Mouse (Mus musculus) midbrain, embryonic 11.5 days (tissue): ENCODE measurements around the gene Tspyl4. TPM values are rescaled to one million over a fixed set of nuclear protein-coding genes. Genes with fewer than 3 reads are reported as not detected.
"Not testable (repeated sequence)": the region's sequence is repeated elsewhere in the genome, so short reads cannot be mapped to it uniquely, and the experiment has no call there.

Experiments
- ATAC-seq: fragments of 200-750 bp; cut with Nextera tagmentation; 2 replicates; pipeline ENCODE4 v1.8.0; 2017; ENCODE audit warnings: moderate TSS enrichment, moderate library complexity; ENCODE audit not compliant: low FRiP score
- DNase-seq: peaks from one replicate; pipeline ENCODE4 v3.0.0; 2015; ENCODE audit warnings: low spot score; ENCODE audit errors: missing footprints
- H3K27ac ChIP-seq: fragments of 300-500 bp; sonication (generic); 2 replicates; pipeline ENCODE4 v1.5.1; 2014; ENCODE audit warnings: low read depth, low read length
- H3K27me3 ChIP-seq: fragments of 300-500 bp; sonication (generic); 2 replicates; pipeline ENCODE4 v1.6.1; 2014; ENCODE audit warnings: mild to moderate bottlenecking, low read length, moderate library complexity, mixed read lengths; ENCODE audit not compliant: control insufficient read depth, insufficient read depth
- H3K36me3 ChIP-seq: fragments of 300-500 bp; sonication (generic); 2 replicates; pipeline ENCODE4 v1.6.1; 2014; ENCODE audit warnings: mild to moderate bottlenecking, low read length, moderate library complexity, mixed read lengths; ENCODE audit not compliant: control insufficient read depth, insufficient read depth
- H3K4me1 ChIP-seq: fragments of 300-500 bp; sonication (generic); 2 replicates; pipeline ENCODE4 v1.6.1; 2014; ENCODE audit warnings: low read length; ENCODE audit not compliant: control insufficient read depth, insufficient read depth
- H3K4me2 ChIP-seq: fragments of 300-500 bp; sonication (generic); 2 replicates; pipeline ENCODE4 v1.6.1; 2014; ENCODE audit warnings: mild to moderate bottlenecking, moderate library complexity
- H3K4me3 ChIP-seq: fragments of 300-500 bp; sonication (generic); 2 replicates; pipeline ENCODE4 v1.5.1; 2014; ENCODE audit warnings: low read depth, low read length
- H3K9ac ChIP-seq: fragments of 300-500 bp; sonication (generic); 2 replicates; pipeline ENCODE4 v1.6.1; 2014; ENCODE audit warnings: low read length
- H3K9me3 ChIP-seq: fragments of 300-500 bp; sonication (generic); 2 replicates; pipeline ENCODE4 v1.6.1; 2016; ENCODE audit warnings: low read length; ENCODE audit not compliant: control insufficient read depth
- WGBS: fragments of 180-500 bp; shearing (Covaris S2); extraction: QIAGEN DNeasy Blood & Tissue Kit; methylation state at CpG from one replicate; pipeline ENCODE4 v1.1.7; 2014; 5-methylcytosine and 5-hydroxymethylcytosine counted together
- polyA plus RNA-seq: library from polyadenylated mRNA; unstranded; fragments of >200 nt; fragmentation: Nextera tagmentation; extraction: Ambion mirVana; gene quantifications from 2 replicates; pipeline ENCODE4 v1.2.1, GENCODE M21; 2014

The Tspyl4 gene
- 26.9 and 32.7 TPM in 2 replicates for polyA plus RNA-seq

DNA sequence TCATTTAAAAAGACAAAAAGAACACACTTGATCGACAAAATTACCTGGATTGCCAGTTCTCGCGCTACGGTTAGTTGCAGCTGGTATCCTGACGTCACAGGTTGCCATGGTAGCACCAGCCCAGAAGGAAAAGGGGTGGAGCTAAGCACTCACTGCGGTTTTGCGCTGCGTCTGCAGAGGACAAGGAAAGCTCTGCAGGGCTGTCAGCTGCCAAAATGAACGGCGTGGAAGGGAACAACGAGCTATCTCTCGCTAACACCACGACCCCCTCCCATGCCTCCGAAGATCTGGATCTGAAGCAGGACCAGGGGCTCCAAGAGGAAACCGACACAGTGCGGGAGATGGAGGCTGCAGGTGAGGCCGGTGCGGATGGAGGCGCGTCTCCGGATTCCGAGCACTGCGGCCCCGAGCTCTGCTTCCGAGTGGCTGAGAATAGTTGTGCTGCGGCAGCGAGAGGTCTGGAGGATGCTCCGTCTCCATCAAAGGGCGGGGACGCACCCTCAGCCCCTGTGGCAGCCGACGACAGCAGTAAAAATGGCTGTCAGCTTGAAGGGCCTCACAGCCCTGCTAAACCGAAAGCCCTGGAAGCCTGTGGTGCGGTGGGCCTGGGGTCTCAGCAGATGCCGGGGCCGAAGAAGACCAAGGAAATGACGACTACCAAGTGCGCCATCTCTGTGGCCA, at the start of gene Tspyl4:
Gene Tspyl4 (plus strand): TSS at position 144 of the 681 bp plus-strand sequence.
- no peaks in the 10 kb centered on the region for H3K27me3 ChIP-seq
- H3K27ac ChIP-seq = peak within 1 kb of the TSS; percentile 90
- peak within 1 kb of the TSS; percentile 72 for H3K4me3 ChIP-seq
- no peaks in the 10 kb centered on the region for H3K9me3 ChIP-seq
- peak within 1 kb of the TSS; percentile 85 for H3K9ac ChIP-seq
- DNase-seq = peak; percentile 98
- peak within 1 kb of the TSS; percentile 57 for H3K4me2 ChIP-seq
- H3K4me1 ChIP-seq = peaks cover 21% of the 10 kb centered on the region
- ATAC-seq = peak; percentile 98
- under 1% methylated on average over 38 of the region's 38 CpGs for WGBS
- H3K36me3 ChIP-seq = no peaks in the 10 kb centered on the region

- H3K36me3 ChIP-seq = no peaks in the 10 kb centered on the region
- 51% methylated on average over 3 of the region's 3 CpGs for WGBS
- H3K9ac ChIP-seq = no peak overlapping the region
- H3K4me1 ChIP-seq = peaks cover 5% of the 10 kb centered on the region; the same call in 1 of the 2 replicates
- no peak overlapping the region for H3K4me2 ChIP-seq
- DNase-seq (peak; percentile 84), ATAC-seq (no peak)
- no peak overlapping the region for H3K4me3 ChIP-seq
- H3K27ac ChIP-seq = no peak overlapping the region
- H3K27me3 ChIP-seq = no peaks in the 10 kb centered on the region
- H3K9me3 ChIP-seq = no peaks in the 10 kb centered on the region
Observed at GRCm38 (mm10) chr10:34247757-34248156, 49.5 kb upstream of the Tspyl4 start.

- no peak overlapping the region for H3K9ac ChIP-seq
- H3K9me3 ChIP-seq = no peaks in the 10 kb centered on the region
- H3K27me3 ChIP-seq = no peaks in the 10 kb centered on the region
- WGBS = 64% methylated on average over 2 of the region's 2 CpGs
- H3K4me2 ChIP-seq = no peak overlapping the region
- H3K27ac ChIP-seq = no peak overlapping the region
- ATAC-seq (no peak), DNase-seq (no peak)
- H3K4me3 ChIP-seq = no peak overlapping the region
- no peaks in the 10 kb centered on the region for H3K36me3 ChIP-seq
- peaks cover 5% of the 10 kb centered on the region; the same call in 1 of the 2 replicates for H3K4me1 ChIP-seq
Observed at GRCm38 (mm10) chr10:34249594-34249993, 47.6 kb upstream of the Tspyl4 start.

GRCm38 (mm10) chr10:34252833-34253232, 44.4 kb upstream of the Tspyl4 start:
- H3K4me1 ChIP-seq, H3K9ac ChIP-seq, H3K36me3 ChIP-seq, H3K27me3 ChIP-seq, H3K4me2 ChIP-seq, DNase-seq, H3K9me3 ChIP-seq, H3K27ac ChIP-seq, ATAC-seq, H3K4me3 ChIP-seq: not testable (repeated sequence)
- WGBS = 88% methylated on average over 9 of the region's 9 CpGs

- Histone ChIP-seq H3K4me2 (no peak overlapping the region), H3K4me3 (no peak overlapping the region), H3K36me3 (no peaks in the 10 kb centered on the region), H3K27me3 (no peaks in the 10 kb centered on the region), H3K9ac (no peak overlapping the region), H3K9me3 (no peaks in the 10 kb centered on the region), H3K27ac (no peak overlapping the region), H3K4me1 (no peaks in the 10 kb centered on the region)
- ATAC-seq (no peak), DNase-seq (no peak)
- WGBS = 86% methylated on average over 4 of the region's 4 CpGs
Observed at GRCm38 (mm10) chr10:34265106-34265505, 32.1 kb upstream of the Tspyl4 start.

GRCm38 (mm10) chr10:34267312-34268070, 29.8 kb upstream of the Tspyl4 start:
- no peaks in the 10 kb centered on the region for H3K4me1 ChIP-seq
- no peak for ATAC-seq
- H3K9ac ChIP-seq = no peak overlapping the region
- no peak overlapping the region for H3K4me3 ChIP-seq
- no peaks in the 10 kb centered on the region for H3K27me3 ChIP-seq
- no peak for DNase-seq
- WGBS = 77% methylated on average over 5 of the region's 5 CpGs
- no peak overlapping the region for H3K27ac ChIP-seq
- no peaks in the 10 kb centered on the region for H3K9me3 ChIP-seq
- no peak overlapping the region for H3K4me2 ChIP-seq
- H3K36me3 ChIP-seq = no peaks in the 10 kb centered on the region

DNA sequence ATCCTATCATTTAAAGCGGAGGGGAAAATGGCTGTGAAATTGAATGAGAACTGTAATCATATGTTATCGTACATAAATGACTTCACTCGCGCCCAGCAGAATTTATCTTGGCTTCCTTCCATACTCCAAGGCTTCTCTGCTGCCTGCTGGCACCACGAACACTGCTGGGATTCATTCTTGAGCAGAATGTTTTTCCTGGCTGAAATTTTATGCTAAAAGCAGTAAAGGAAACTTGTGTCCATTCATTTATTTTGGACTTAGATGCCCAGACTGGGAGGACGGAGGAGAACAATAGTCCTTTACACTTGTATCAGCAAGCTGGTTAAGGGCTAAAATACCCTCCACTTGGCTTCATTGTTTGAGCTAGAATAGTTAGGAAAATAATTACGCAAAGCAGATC, 25.6 kb upstream of the Tspyl4 start:
- Histone ChIP-seq H3K9ac (no peak overlapping the region), H3K27me3 (no peaks in the 10 kb centered on the region), H3K4me2 (no peak overlapping the region), H3K9me3 (no peaks in the 10 kb centered on the region), H3K4me3 (no peak overlapping the region), H3K36me3 (no peaks in the 10 kb centered on the region), H3K27ac (no peak overlapping the region), H3K4me1 (no peaks in the 10 kb centered on the region)
- DNase-seq = no peak
- no peak for ATAC-seq
- WGBS = 74% methylated on average over 7 of the region's 7 CpGs

- Histone ChIP-seq H3K27me3 (no peaks in the 10 kb centered on the region), H3K27ac (no peak overlapping the region), H3K4me3 (0 out of 2 replicates have a peak overlapping the region, but pooled peaks have one; percentile 5), H3K4me2 (peak overlapping the region; percentile 33; the same call in 1 of the 2 replicates), H3K9me3 (no peaks in the 10 kb centered on the region), H3K9ac (no peak overlapping the region), H3K36me3 (no peaks in the 10 kb centered on the region), H3K4me1 (peaks cover 11% of the 10 kb centered on the region)
- DNase-seq = peak; percentile 96
- 0 out of 2 replicates have a peak, but pooled peaks have one; percentile 1 for ATAC-seq
- WGBS = 30% methylated on average over 13 of the region's 13 CpGs
Observed at GRCm38 (mm10) chr10:34280591-34281175, 16.6 kb upstream of the Tspyl4 start.
